Comparison of ENCODE assay signal across 21 mouse cellular contexts in genomic region chr8:124460660-124461059, GRCm38 (mm10). TPM values are rescaled to one million over a fixed set of nuclear protein-coding genes. Genes with fewer than 3 reads are reported as not detected.
DNase-seq lines count a peak whose midpoint lies in the region; ATAC-seq and TF ChIP-seq lines count a peak whose summit lies in the region.
"Had no signal": no experiment of that assay in that cellular context is flagged by ENCODE, and none has a peak within 500 bp of the region (broad histone marks: within the 10 kb centered on the region; RNA-seq: fewer than 3 reads in every experiment).

No protein-coding gene starts in this region.

- H3K27ac ChIP-seq in hindbrain, embryonic 12.5 days = peak overlapping the region; percentile 57; the same call in 1 of the 2 replicates
- H3K27ac ChIP-seq: forebrain, embryonic 13.5 days; gastrocnemius, adult 2 months; kidney, embryonic 15.5 days; lung, embryonic 15.5 days; midbrain, embryonic 12.5 days; stomach, postnatal 0 days had no signal

- peak; percentile 48; the same call in 1 of the 2 replicates for ATAC-seq in hindbrain, embryonic 12.5 days (ENCODE audit: low FRiP score)
- no peak for ATAC-seq in megakaryocyte, adult 5-6 weeks (ENCODE audit: poor library complexity, severe bottlenecking)
- ATAC-seq in erythroid progenitor cell, adult 5-6 weeks (replicated peaks; ENCODE audit: low FRiP score, poor library complexity, severe bottlenecking) = no peak
- ATAC-seq: forebrain, embryonic 13.5 days had no signal

- intact Hi-C loops in gastrocnemius, postnatal 14 days (cut with DNase I; ENCODE audit: low total_unique reads) = no loop called here

- no peak for TF ChIP-seq POLR2A in brain, embryonic 14.5 days (IDR thresholded peaks at IDR 0.05; ENCODE audit: borderline replicate concordance, extremely low read depth, insufficient read depth, insufficient read length, poor library complexity, severe bottlenecking)

- H3K9ac ChIP-seq in hindbrain, embryonic 12.5 days = no peak overlapping the region
- H3K9ac ChIP-seq: forebrain, embryonic 13.5 days; kidney, embryonic 15.5 days; lung, embryonic 15.5 days; midbrain, embryonic 12.5 days had no signal

- WGBS in hindbrain, embryonic 12.5 days = 62% methylated on average over 4 of the region's 4 CpGs

- no peak overlapping the region for H3K4me2 ChIP-seq in hindbrain, embryonic 12.5 days (replicated peaks)
- H3K4me2 ChIP-seq: forebrain, embryonic 13.5 days; kidney, embryonic 15.5 days; lung, embryonic 15.5 days; midbrain, embryonic 12.5 days had no signal

- H3K9me3 ChIP-seq in hindbrain, embryonic 12.5 days (replicated peaks) = no peaks in the 10 kb centered on the region
- H3K9me3 ChIP-seq: forebrain, embryonic 13.5 days; kidney, embryonic 15.5 days; lung, embryonic 15.5 days; midbrain, embryonic 12.5 days had no signal

- peaks cover 19% of the 10 kb centered on the region for H3K4me1 ChIP-seq in hindbrain, embryonic 12.5 days
- H3K4me1 ChIP-seq: kidney, embryonic 15.5 days; lung, embryonic 15.5 days had no signal

- no peaks in the 10 kb centered on the region for H3K36me3 ChIP-seq in hindbrain, embryonic 12.5 days
- H3K36me3 ChIP-seq: kidney, embryonic 15.5 days; lung, embryonic 15.5 days; midbrain, embryonic 12.5 days had no signal

- H3K4me3 ChIP-seq in hindbrain, embryonic 12.5 days = no peak overlapping the region
- H3K4me3 ChIP-seq: forebrain, embryonic 13.5 days; gastrocnemius, adult 2 months; kidney, embryonic 15.5 days; lung, embryonic 15.5 days; midbrain, embryonic 12.5 days; myocyte had no signal

- peak; percentile 25 for DNase-seq in gastrocnemius, postnatal 14 days
- DNase-seq in gastrocnemius, adult 8-10 months (ENCODE audit: low spot score in 2 of 2) = no peak
- peak; percentile 27 for DNase-seq in brain, embryonic 14.5 days (ENCODE audit: low read depth)
- peak; percentile 2 for DNase-seq in lung, postnatal 25 days (ENCODE audit: low spot score)
- DNase-seq in thymus, postnatal 10 days (ENCODE audit: low spot score in 2 of 2) = no peak
- DNase-seq: adrenal gland, postnatal 10 days; cerebellum, adult 2 months; gastrocnemius, adult 2 months; liver; right cerebral cortex, postnatal 25 days; thymus, postnatal 36 days had no signal

- TF ChIP-seq CTCF in brain, embryonic 14.5 days (IDR thresholded peaks at IDR 0.05; ENCODE audit: borderline replicate concordance, extremely low read depth, insufficient read depth, insufficient read length) = no peak

- H3K27me3 ChIP-seq in hindbrain, embryonic 12.5 days = no peaks in the 10 kb centered on the region

RNA-seq across cellular contexts. Expression of gene Pgbd5, which starts 21.2 kb away (rescaled TPM):
- under 1 TPM; 0.57 to 0.73 TPM for total RNA-seq in gastrocnemius, postnatal 14 days (2021)
- under 1 TPM; 0.27 to 0.83 (median 0.40) TPM for total RNA-seq in gastrocnemius, adult 8-10 months (2022)
- 32.1 and 33.4 TPM in 2 replicates for polyA plus RNA-seq in brain, embryonic 14.5 days (2012; rRNA removed)
- polyA plus RNA-seq in hindbrain, embryonic 12.5 days (2016; fragmentation: Nextera tagmentation; extraction: Ambion mirVana) = 5.9 and 6.4 TPM in 2 replicates
- 0.09 TPM in 1 of 2 replicates, not detected in the other for total RNA-seq in megakaryocyte, adult 5-6 weeks (2015)
- not detected in 2 replicates for total RNA-seq in megakaryocyte, adult 5-6 weeks (2017)
- total RNA-seq in erythroid progenitor cell, adult 5-6 weeks (2015; ENCODE audit: low replicate concordance) = not detected in 2 replicates
- not detected in 2 replicates for total RNA-seq in erythroid progenitor cell, adult 5-6 weeks (2017; ENCODE audit: low replicate concordance)
- polyA plus RNA-seq: C2C12 had no signal

RNA-seq across cellular contexts. Expression of gene Cog2, which starts 59.9 kb away (rescaled TPM):
- total RNA-seq in gastrocnemius, postnatal 14 days (2021) = 10 to 100 TPM; 18.7 to 19.8 TPM
- total RNA-seq in gastrocnemius, adult 8-10 months (2022) = 10 to 100 TPM; 16.1 to 28.7 (median 18.5) TPM
- 32.1 and 34.1 TPM in 2 replicates for polyA plus RNA-seq in brain, embryonic 14.5 days (2012; rRNA removed)
- 44.2 and 44.6 TPM in 2 replicates for polyA plus RNA-seq in hindbrain, embryonic 12.5 days (2016; fragmentation: Nextera tagmentation; extraction: Ambion mirVana)
- 11.0 and 14.4 TPM in 2 replicates for total RNA-seq in megakaryocyte, adult 5-6 weeks (2015)
- total RNA-seq in megakaryocyte, adult 5-6 weeks (2017) = 16.7 and 21.7 TPM in 2 replicates
- 6.7 and 9.4 TPM in 2 replicates for total RNA-seq in erythroid progenitor cell, adult 5-6 weeks (2015; ENCODE audit: low replicate concordance)
- 14.5 and 18.4 TPM in 2 replicates for total RNA-seq in erythroid progenitor cell, adult 5-6 weeks (2017; ENCODE audit: low replicate concordance)

Comparison
In these comparisons a context has a peak if more than half of its experiments do, and no peak if none do; other contexts are left out.
1. DNase-seq: peak in gastrocnemius, postnatal 14 days (single experiment), brain, embryonic 14.5 days (single experiment) and lung, postnatal 25 days (single experiment); none in gastrocnemius, adult 8-10 months (0 of 2) and thymus, postnatal 10 days (0 of 2).